Comparison of ENCODE assay signal across 27 mouse cellular contexts in the genomic region with DNA sequence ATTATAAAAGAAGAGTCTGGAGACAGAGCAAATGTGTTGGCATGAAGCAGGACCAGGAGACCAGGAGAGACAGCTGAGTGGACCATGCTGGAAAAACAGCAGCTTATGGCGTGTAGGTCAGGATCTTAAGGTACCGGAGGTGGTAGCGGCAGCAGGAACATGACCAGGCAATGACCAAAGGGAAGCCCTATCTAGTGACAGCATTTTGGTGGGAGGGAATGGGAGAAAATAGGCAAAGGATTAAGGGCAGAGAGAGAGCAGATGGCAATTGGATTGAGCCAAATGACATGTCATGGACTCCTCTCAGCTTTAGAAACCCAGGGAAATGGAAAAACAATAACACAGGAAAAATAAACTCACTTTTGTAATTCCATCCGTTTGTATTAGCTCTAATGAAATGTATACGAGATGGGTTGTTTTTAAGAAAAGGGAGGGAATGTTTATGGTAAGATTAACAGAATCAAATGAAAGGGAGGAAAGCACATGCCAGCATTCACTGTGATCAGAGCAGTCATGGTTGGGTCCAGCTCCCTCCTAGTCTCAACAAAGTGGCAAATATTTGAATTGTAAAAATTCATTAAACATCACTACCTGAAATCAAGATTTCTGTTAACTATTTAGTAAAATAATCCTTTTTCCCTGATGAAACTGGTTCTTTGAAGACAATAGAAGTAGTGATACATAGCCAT. TPM values are rescaled to one million over a fixed set of nuclear protein-coding genes. Genes with fewer than 3 reads are reported as not detected.
DNase-seq lines count a peak whose midpoint lies in the region; ATAC-seq and TF ChIP-seq lines count a peak whose summit lies in the region.
"Had no signal": no experiment of that assay in that cellular context is flagged by ENCODE, and none has a peak within 500 bp of the region (broad histone marks: within the 10 kb centered on the region; RNA-seq: fewer than 3 reads in every experiment).

No protein-coding gene starts in this region.

- TF ChIP-seq POLR2A in cerebellum, adult 2 months (IDR thresholded peaks at IDR 0.05; ENCODE audit: borderline replicate concordance, insufficient read depth, low read length), result peak; percentile 61; the same call in 1 of the 2 replicates

- WGBS in kidney, embryonic 16.5 days, result 49% methylated on average over 5 of the region's 5 CpGs
- WGBS in cerebellum, adult 2 months, result 26% methylated on average over 5 of the region's 5 CpGs
- WGBS in hindbrain, postnatal 0 days, result 82% methylated on average over 5 of the region's 5 CpGs

- H3K27me3 ChIP-seq in kidney, embryonic 16.5 days (ENCODE audit: insufficient read depth, low read length), result no peaks in the 10 kb centered on the region
- H3K27me3 ChIP-seq in cerebellum, adult 2 months (ENCODE audit: control insufficient read depth, insufficient read depth, low read length), result no peaks in the 10 kb centered on the region
- H3K27me3 ChIP-seq in hindbrain, postnatal 0 days (ENCODE audit: insufficient read depth, low read length), result no peaks in the 10 kb centered on the region
- H3K27me3 ChIP-seq: embryonic facial prominence, embryonic 13.5 days; forebrain, embryonic 12.5 days; heart, embryonic 13.5 days; hindbrain, embryonic 15.5 days; liver, embryonic 12.5 days; megakaryocyte, embryonic 14.5 days; midbrain, embryonic 12.5 days; neural tube, embryonic 13.5 days had no signal

- no peak overlapping the region for H3K27ac ChIP-seq in kidney, embryonic 16.5 days (ENCODE audit: low read length)
- H3K27ac ChIP-seq in cerebellum, adult 2 months (ENCODE audit: insufficient read depth, low read length), result peak overlapping the region; percentile 79; the same call in 1 of the 2 replicates
- H3K27ac ChIP-seq in hindbrain, postnatal 0 days, result no peak overlapping the region
- H3K27ac ChIP-seq: embryonic facial prominence, embryonic 13.5 days; forebrain, embryonic 12.5 days; heart, embryonic 13.5 days; hindbrain, embryonic 15.5 days; liver, embryonic 12.5 days; midbrain, embryonic 12.5 days; neural tube, embryonic 13.5 days had no signal

- no peak overlapping the region for H3K9ac ChIP-seq in kidney, embryonic 16.5 days (replicated peaks; ENCODE audit: low read length)
- H3K9ac ChIP-seq in hindbrain, postnatal 0 days (replicated peaks; ENCODE audit: low read length), result no peak overlapping the region
- H3K9ac ChIP-seq: embryonic facial prominence, embryonic 13.5 days; forebrain, embryonic 12.5 days; forebrain, postnatal 0 days; heart, embryonic 13.5 days; hindbrain, embryonic 15.5 days; liver, embryonic 12.5 days; liver, postnatal 0 days; midbrain, embryonic 12.5 days; neural tube, embryonic 13.5 days had no signal

- no peak overlapping the region for H3K4me3 ChIP-seq in kidney, embryonic 16.5 days (ENCODE audit: low read length)
- H3K4me3 ChIP-seq in cerebellum, adult 2 months (replicated peaks; ENCODE audit: insufficient read depth, low read depth, low read length), result no peak overlapping the region
- H3K4me3 ChIP-seq in hindbrain, postnatal 0 days (ENCODE audit: low read length), result no peak overlapping the region
- H3K4me3 ChIP-seq: embryonic facial prominence, embryonic 13.5 days; erythroblast, embryonic 14.5 days; forebrain, embryonic 12.5 days; heart, embryonic 13.5 days; hindbrain, embryonic 15.5 days; liver, embryonic 12.5 days; megakaryocyte, embryonic 14.5 days; midbrain, embryonic 12.5 days; neural tube, embryonic 13.5 days had no signal

- ATAC-seq in kidney, embryonic 16.5 days (ENCODE audit: low FRiP score, low TSS enrichment), result peak; percentile 70; the same call in 1 of the 2 replicates
- ATAC-seq in hindbrain, postnatal 0 days, result no peak
- ATAC-seq: CD4-positive, CD25-positive, alpha-beta regulatory T cell, adult 4 months; forebrain, postnatal 0 days; liver, embryonic 12.5 days; liver, postnatal 0 days; lung, postnatal 0 days had no signal

- H3K36me3 ChIP-seq in kidney, embryonic 16.5 days (ENCODE audit: insufficient read depth, low read length), result no peaks in the 10 kb centered on the region
- no peaks in the 10 kb centered on the region for H3K36me3 ChIP-seq in hindbrain, postnatal 0 days (ENCODE audit: insufficient read depth, low read length)
- H3K36me3 ChIP-seq: embryonic facial prominence, embryonic 13.5 days; forebrain, embryonic 12.5 days; heart, embryonic 13.5 days; hindbrain, embryonic 15.5 days; liver, embryonic 12.5 days; midbrain, embryonic 12.5 days; neural tube, embryonic 13.5 days had no signal

- no peak for TF ChIP-seq CTCF in cerebellum, adult 2 months (IDR thresholded peaks at IDR 0.05; ENCODE audit: borderline replicate concordance, insufficient read depth, low read depth, low read length)
- TF ChIP-seq CTCF in hindbrain, postnatal 0 days (IDR thresholded peaks at IDR 0.05; ENCODE audit: low read depth), result no peak

- DNase-seq in kidney, postnatal 36 days, result no peak
- peak; percentile 50 for DNase-seq in cerebellum, adult 11 months
- DNase-seq in cerebellum, adult 2 months, result peak; percentile 51 to 85
- DNase-seq in cerebellum, postnatal 14 days, result peak; percentile 35 to 66
- DNase-seq in right cerebral cortex, postnatal 25 days, result no peak
- DNase-seq in hindbrain, postnatal 0 days (ENCODE audit: low spot score), result no peak
- DNase-seq: adrenal gland, postnatal 14 days; forebrain, postnatal 0 days; heart, postnatal 10 days; kidney, adult 2 months; left cerebral cortex, postnatal 4 days; liver, postnatal 0 days; lung, postnatal 4 days; thymus, adult 2 months; thymus, postnatal 36 days had no signal

- peaks cover 3% of the 10 kb centered on the region; the same call in 1 of the 2 replicates for H3K9me3 ChIP-seq in kidney, embryonic 16.5 days (ENCODE audit: low read length)
- no peaks in the 10 kb centered on the region for H3K9me3 ChIP-seq in hindbrain, postnatal 0 days (ENCODE audit: low read length)
- H3K9me3 ChIP-seq: embryonic facial prominence, embryonic 13.5 days; forebrain, embryonic 12.5 days; heart, embryonic 13.5 days; hindbrain, embryonic 15.5 days; liver, embryonic 12.5 days; megakaryocyte, embryonic 14.5 days; midbrain, embryonic 12.5 days; neural tube, embryonic 13.5 days had no signal

- no peaks in the 10 kb centered on the region; the same call in 1 of the 2 replicates for H3K4me1 ChIP-seq in kidney, embryonic 16.5 days (ENCODE audit: insufficient read depth, low read length)
- peaks cover 3% of the 10 kb centered on the region for H3K4me1 ChIP-seq in cerebellum, adult 2 months (ENCODE audit: control insufficient read depth, insufficient read depth, low read length)
- H3K4me1 ChIP-seq in hindbrain, postnatal 0 days (ENCODE audit: insufficient read depth, low read length), result no peaks in the 10 kb centered on the region
- H3K4me1 ChIP-seq: embryonic facial prominence, embryonic 13.5 days; forebrain, embryonic 12.5 days; heart, embryonic 13.5 days; hindbrain, embryonic 15.5 days; liver, embryonic 12.5 days; megakaryocyte, embryonic 14.5 days; midbrain, embryonic 12.5 days had no signal

- H3K4me2 ChIP-seq in kidney, embryonic 16.5 days (replicated peaks; ENCODE audit: low read depth, low read length), result no peak overlapping the region
- no peak overlapping the region for H3K4me2 ChIP-seq in hindbrain, postnatal 0 days (ENCODE audit: low read depth, low read length)
- H3K4me2 ChIP-seq: embryonic facial prominence, embryonic 13.5 days; forebrain, embryonic 12.5 days; heart, embryonic 13.5 days; hindbrain, embryonic 15.5 days; liver, embryonic 12.5 days; midbrain, embryonic 12.5 days; neural tube, embryonic 13.5 days had no signal

RNA-seq across cellular contexts. Expression of gene Ogfrl1, which starts 48.3 kb away (rescaled TPM):
- 6.9 and 7.9 TPM in 2 replicates for polyA plus RNA-seq in kidney, embryonic 16.5 days (2015; fragmentation: Nextera tagmentation; extraction: Ambion mirVana)
- polyA plus RNA-seq in cerebellum, adult 2 months (2012; rRNA removed), result 71.0 and 76.7 TPM in 2 replicates
- 17.7 and 20.1 TPM in 2 replicates for total RNA-seq in hindbrain, postnatal 0 days (2014; rRNA removed)
- polyA plus RNA-seq in hindbrain, postnatal 0 days (2015; fragmentation: Nextera tagmentation; extraction: Ambion mirVana), result 15.7 and 18.0 TPM in 2 replicates

Comparison
In these comparisons a context has a peak if more than half of its experiments do, and no peak if none do; other contexts are left out.
1. DNase-seq: peak in cerebellum, adult 11 months (single experiment), cerebellum, adult 2 months (2 of 2) and cerebellum, postnatal 14 days (2 of 2); none in kidney, postnatal 36 days (0 of 2), right cerebral cortex, postnatal 25 days (single experiment) and hindbrain, postnatal 0 days (single experiment).